Mouse (Mus musculus): ENCODE results near the gene P4hb.
A peak's percentile ranks its signal among the peaks of the same experiment; 100 is the strongest.
"Not testable (repeated sequence)": the region's sequence is repeated elsewhere in the genome, so short reads cannot be mapped to it uniquely, and the experiment has no call there.

The P4hb gene

GRCm38 (mm10) chr11:120538955-120539284, 34.1 kb downstream of the P4hb start:
- DNase-seq (ENCODE audit: low spot score in 2 of 2), result no peak

DNA sequence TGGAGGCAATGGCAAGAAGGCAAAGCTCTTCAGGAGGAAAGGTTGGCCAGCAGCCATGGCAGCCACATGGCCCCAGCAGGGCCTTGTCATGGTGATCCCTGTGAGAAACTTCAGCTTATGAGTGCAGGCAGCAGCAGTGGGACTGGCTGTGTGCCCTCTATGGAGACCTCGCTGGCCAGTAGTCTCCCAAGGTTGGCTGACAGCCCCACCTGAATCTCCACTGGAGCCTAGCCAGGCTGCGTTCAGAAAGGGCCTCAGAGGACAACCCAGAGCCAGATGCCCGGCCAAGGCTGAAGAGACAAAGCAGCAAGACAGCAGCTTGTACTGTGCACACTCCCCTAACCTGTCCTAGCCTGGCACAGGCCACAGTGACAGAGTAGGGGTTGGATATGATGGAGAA, 34.6 kb downstream of the P4hb start:
- DNase-seq (ENCODE audit: low spot score in 2 of 2), result no peak

DNA sequence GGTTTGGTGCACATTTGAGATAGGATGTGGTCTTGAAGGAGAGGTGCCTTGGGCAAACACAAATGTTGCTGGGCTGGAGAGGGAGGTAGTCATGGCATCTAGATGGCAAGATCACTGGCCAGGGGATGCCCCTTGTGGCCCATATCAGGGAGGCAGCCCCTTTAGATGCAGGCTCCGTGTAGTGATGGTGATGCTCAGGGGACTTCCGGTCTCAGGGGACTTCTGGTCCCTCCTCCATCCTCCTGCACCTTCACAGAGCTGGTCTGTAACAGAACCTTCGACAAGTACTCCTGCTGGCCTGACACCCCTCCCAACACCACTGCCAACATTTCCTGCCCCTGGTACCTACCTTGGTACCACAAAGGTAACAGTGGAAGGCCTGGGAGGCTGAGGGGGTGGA, 37.2 kb downstream of the P4hb start:
- no peak for DNase-seq (ENCODE audit: low spot score in 2 of 2)

DNA sequence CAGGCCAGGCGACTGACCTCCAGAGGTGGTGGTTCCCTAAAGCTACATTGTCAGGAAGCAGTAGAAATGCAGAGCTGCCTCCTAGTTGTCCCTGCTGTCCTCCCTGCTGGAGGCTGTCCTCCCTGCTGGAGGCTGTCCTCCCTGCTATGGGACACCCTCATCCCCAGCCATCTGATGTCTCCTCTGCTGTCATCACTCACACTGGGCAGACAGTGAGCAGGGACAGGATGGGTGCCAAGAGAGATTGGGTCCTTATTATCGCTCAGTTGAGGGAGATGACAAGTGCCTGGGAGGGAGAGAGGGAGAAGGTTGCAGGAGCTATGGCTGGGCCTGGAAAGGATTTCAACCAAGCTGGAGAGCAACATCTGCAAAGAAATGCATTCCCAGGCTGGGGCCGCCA, 37.9 kb downstream of the P4hb start:
- no peak for DNase-seq (ENCODE audit: low spot score in 2 of 2)

GRCm38 (mm10) chr11:120534093-120534492, 39.0 kb downstream of the P4hb start:
- DNase-seq (ENCODE audit: low spot score in 2 of 2), result no peak

DNA sequence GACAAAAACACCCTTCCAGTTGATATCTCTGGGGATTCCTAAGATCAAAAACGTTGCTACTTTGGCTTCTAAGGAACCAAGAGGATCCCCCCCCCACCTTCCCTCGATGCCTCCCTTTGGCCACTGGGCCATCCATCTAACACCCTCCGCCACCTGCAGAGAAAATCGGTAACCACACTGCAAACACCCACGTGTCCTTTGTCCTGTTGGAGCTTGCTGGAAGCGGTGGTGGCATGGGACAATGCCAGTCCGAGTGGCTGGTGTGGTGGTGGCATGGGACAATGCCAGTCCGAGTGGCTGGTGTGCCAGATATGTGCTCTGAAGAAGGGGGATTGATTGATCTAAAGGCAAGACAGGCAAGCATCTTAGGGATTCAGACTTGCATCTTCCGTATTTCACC, 41.4 kb downstream of the P4hb start:
- DNase-seq (ENCODE audit: low spot score in 2 of 2), result no peak

DNA sequence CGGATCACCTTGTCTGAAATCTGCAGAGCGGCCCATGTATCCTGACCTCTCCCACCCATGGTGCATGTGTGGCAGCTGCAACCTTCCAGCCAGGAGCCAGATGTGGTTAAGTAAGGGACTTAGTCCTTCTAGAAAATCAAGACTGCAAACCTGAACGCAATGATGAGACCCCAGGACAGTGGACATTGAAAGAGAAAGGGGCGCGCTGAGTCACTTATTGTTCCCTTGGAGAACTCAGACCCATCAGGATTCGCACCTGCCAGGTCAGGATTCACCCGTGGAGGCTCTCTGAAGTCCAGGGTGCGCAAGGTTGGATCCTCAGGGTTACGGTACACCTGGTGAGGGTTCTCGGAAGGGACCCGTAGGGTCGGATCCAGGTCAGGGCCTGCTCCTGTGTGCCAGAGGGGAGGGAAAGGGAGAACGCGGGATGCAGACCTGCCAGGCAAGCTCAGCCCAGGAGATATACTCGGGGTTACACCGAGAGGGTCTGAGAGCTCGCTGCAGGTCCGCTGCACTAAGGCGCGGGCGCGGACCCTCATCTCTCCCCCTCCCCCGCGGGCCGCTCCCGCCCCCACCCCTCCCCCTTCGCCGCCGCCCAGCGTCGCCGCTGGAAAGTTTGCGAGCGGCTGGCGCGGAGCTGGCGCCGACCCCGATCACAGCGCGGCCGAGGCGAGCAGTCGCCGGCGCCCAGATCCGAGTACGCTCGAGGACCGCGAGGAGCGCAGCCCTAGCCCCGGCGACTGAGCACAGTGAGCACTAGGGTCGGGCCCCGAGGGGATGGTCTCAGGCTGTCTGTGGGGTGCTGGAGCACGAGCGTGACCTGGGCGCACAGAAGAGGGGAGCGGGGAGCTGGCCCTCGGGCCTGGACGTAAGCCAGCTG, 42.7 kb downstream of the P4hb start, which contains the start of gene Gcgr:
Gene Gcgr (plus strand): TSS at position 615 of the 880 bp plus-strand sequence.
- no peak for DNase-seq (ENCODE audit: low spot score in 2 of 2)

GRCm38 (mm10) chr11:120528903-120529302, 44.1 kb downstream of the P4hb start:
- DNase-seq (ENCODE audit: low spot score in 2 of 2), result no peak

GRCm38 (mm10) chr11:120527690-120528354, 45.2 kb downstream of the P4hb start:
- no peak for DNase-seq (ENCODE audit: low spot score in 2 of 2)

DNA sequence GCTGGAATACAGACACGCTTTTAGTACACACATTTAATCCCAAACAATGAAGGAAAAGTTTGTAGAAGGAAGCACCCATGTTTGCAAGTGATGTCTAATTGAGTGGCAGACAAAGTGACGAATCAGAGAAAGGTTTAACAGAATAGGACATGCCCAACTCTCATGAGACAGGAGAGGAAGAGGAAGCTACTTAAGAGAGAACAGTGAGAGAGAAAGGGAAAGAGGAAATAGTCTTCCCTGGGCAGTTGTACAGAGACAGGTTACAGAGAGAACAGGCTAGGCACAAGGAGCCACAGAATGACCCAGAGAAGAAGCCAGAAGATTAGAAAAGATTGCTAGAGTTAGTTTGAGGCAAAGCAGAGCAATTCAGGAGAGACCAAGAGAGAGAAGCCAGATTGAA, 47.1 kb downstream of the P4hb start:
- no peak for DNase-seq (ENCODE audit: low spot score in 2 of 2)

DNA sequence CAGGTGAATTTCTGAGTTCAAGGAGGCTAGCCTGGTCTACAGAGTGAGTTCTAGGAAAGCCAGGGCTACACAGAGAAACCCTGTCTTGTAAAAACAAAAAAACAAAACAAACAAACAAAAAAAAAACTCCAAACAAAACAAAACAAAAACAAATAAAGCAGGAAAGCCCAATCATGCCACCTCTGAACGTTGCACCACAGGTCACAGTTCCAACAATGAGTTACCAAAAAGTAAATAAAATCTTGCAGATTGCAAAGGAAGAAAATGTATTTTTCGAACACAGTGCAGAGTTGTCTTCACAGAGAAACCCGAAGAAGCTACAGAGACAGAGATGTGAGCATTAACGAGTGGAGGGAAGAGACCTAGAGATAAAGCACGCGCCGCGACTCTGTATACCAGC, 50.5 kb downstream of the P4hb start:
- no peak for DNase-seq (ENCODE audit: low spot score in 2 of 2)

DNA sequence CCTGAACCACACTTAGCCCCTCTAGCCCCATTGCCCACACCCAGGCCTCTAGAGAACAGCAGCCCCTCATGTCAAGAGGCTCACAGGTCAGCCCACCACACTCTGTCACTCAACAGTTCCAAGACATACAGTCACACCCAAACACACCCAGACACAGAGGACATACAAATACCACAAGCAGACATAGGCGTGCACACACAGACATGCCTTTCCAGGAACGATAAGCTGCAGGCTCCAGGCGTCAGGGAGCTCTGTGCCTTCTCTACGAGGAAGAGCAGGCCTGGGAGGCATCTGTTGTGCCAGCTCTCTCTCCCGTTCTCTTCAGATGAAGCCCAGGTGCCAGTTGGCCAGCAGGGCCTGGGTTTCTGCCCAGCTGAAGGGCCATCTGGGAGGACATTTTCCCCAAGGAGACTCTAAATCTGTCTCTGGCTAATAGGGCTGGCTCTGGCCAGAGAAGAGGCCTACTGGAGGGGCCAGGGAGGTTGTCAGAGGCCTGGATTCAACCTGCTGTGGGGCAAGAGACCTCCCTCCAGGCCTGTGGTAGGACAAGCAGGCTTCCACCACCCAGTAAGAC, 52.0 kb downstream of the P4hb start:
- DNase-seq (ENCODE audit: low spot score in 2 of 2), result no peak

DNA sequence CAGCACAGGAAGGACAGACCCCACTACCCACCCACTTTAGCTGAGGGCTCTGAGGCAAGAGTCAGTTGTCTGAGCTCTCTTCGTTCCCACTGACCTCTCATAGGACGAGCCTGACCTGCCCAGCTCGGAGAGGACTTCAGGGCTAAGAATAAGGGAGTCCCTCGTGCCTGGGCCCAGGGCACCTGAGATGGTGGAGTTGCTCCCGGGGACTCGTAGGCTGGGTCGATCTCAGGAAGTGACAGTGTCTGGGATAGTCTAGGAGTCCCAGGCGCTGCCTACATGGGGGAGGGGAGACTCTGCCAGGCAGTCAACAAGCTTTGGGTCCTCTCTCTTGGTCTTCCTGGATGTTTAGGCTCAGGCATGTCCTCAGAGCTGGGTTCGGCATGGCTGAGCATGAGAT, 52.6 kb downstream of the P4hb start:
- DNase-seq (ENCODE audit: low spot score in 2 of 2), result no peak

DNA sequence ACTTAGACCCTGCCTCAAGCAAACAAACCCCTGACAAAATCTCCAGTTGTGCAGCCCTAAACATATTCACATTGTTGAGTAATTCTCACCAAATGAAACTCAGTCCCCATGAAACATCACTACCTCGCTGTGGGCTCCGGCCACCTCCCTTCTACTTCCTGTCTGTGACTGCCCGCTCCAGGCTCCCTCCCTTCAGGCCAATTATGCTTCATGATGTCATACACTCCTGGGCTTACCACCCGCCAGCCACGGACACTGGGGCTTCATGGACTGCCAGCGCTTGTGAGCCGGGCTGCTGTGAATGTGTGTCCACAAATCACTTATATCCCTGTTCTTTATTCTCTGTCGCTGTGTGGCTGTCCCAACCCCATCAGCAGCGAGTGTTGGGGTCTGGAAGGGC, 53.3 kb downstream of the P4hb start:
- DNase-seq (ENCODE audit: low spot score in 2 of 2), result no peak

DNA sequence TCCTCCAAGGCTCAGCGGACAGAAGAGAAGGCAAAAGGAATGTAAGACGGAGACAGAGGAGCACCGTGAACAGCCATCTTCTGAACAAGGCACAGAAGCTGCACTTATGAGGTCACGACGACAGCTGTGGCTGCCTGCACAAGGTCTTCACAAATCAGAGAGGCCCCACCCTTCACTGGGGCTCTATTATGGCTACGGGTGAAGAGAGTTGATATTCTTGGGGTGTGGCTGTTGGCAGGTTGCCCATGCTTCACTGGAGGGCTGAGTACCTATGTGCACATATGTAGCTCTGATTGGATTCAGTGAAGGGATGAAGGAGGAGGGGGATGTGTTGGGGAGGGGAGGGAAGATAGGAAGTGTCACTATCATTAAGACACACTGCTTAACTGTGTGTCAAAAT, 54.5 kb downstream of the P4hb start:
- DNase-seq (ENCODE audit: low spot score in 2 of 2), result no peak

DNA sequence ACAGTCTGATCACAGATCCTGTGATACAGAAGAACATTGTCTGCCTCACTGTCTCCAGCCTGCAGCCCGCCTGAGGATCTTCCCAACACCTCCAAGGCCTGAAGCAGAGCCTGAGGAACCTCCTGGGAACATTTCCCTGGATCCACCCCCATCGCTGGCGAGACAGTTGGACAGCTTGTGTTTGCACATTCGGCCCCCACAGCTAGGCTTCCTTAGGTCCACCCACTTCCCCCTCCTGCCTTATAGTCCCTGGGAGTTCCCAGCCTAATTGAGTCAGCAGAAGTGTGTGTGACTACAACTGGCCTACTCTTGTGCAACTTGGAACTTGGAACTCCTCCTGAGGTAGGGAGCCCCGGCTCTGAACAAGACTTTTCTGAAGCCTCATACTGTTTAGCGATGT, 55.0 kb downstream of the P4hb start:
- peak; percentile 42 to 61 for DNase-seq (ENCODE audit: low spot score in 2 of 2)

DNA sequence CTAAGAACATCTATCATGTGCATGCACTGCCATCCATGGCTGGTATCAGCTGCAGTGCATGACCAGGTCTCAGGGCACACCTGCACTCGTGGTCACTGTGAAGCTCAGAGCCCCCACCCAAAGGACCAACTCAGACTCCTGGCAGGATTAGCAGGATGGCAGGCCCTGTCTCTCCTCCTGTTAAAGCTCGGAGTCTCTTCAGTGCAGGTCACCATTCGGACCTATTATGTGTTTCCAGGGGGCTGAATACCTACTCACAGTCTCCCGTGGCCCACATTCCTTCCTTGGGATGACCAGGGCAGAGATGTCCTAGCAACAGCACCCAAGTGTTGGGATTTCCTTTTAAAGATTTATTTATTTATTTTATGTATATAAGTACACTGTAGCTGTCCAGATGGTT, 55.9 kb downstream of the P4hb start:
- no peak for DNase-seq (ENCODE audit: low spot score in 2 of 2)

- peak; percentile 87 to 91 for DNase-seq (ENCODE audit: low spot score in 2 of 2)
These were observed 57.4 kb downstream of the P4hb start for GRCm38 (mm10) chr11:120515611-120516010.

- DNase-seq (ENCODE audit: low spot score in 2 of 2), result not testable (repeated sequence)
These were observed 58.8 kb downstream of the P4hb start for GRCm38 (mm10) chr11:120514262-120514661.

- DNase-seq (ENCODE audit: low spot score in 2 of 2), result no peak
These were observed 60.1 kb downstream of the P4hb start for GRCm38 (mm10) chr11:120512790-120513453.

- no peak for DNase-seq (ENCODE audit: low spot score in 2 of 2)
These were observed 62.5 kb downstream of the P4hb start for GRCm38 (mm10) chr11:120510375-120511030.

All from frontal cortex, postnatal 25 days (tissue).